Mouse (Mus musculus): ENCODE measurements around the gene Ppp1r26. TPM values are rescaled to one million over a fixed set of nuclear protein-coding genes. Genes with fewer than 3 reads are reported as not detected.

Ppp1r26 gene
- polyA plus RNA-seq, 1 experiment from 2014 or later, result 5.1 TPM

DNA sequence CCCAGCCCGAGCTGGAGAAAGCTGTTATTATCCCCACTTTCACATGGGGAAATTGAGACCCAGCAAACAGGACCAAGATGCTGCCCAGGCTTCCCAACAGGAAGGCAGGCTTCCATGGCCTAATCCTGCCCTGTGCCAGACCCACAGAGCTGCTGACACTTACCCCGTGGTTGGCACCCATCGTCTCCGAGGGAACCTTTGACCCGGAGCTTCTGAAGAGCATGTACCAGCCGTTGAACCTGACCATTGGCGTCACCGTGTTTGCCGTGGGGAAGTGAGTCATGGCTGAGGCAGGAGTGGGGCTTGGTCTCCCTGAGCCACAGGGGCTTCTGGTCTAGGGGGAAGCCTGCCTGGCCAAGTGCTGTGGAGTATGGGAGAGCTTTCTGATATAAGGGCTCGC, 56.4 kb downstream of the Ppp1r26 start:
- H3K9me3 ChIP-seq (replicated peaks), result no peaks in the 10 kb centered on the region
- 80% methylated on average over 10 of the region's 10 CpGs for WGBS
- H3K4me1 ChIP-seq (replicated peaks), result no peaks in the 10 kb centered on the region
- no peak overlapping the region for H3K9ac ChIP-seq
- H3K4me2 ChIP-seq, result no peak overlapping the region
- no peak for ATAC-seq (ENCODE audit: insufficient number of reproducible peaks, low FRiP score)
- H3K4me3 ChIP-seq, result no peak overlapping the region
- H3K27ac ChIP-seq (ENCODE audit: poor library complexity, severe bottlenecking), result no peak overlapping the region
- no peaks in the 10 kb centered on the region for H3K36me3 ChIP-seq
- no peaks in the 10 kb centered on the region; the same call in 1 of the 2 replicates for H3K27me3 ChIP-seq (replicated peaks)

DNA sequence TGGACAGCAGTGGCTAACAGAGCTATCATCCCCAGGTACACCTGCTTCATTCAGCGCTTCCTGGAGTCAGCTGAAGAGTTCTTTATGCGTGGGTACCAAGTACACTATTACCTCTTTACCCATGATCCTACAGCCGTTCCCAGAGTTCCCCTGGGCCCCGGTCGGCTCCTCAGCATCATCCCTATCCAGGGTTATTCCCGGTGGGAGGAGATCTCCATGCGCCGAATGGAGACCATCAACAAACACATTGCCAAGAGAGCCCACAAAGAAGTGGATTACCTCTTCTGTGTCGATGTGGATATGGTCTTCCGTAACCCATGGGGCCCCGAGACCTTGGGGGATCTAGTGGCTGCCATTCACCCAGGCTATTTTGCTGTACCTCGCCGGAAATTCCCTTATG, 58.1 kb downstream of the Ppp1r26 start:
- Histone ChIP-seq H3K4me3 (no peak overlapping the region), H3K27ac (ENCODE audit: poor library complexity, severe bottlenecking) (no peak overlapping the region), H3K27me3 (replicated peaks) (peaks cover 2% of the 10 kb centered on the region; the same call in 1 of the 2 replicates), H3K9me3 (replicated peaks) (no peaks in the 10 kb centered on the region), H3K4me1 (replicated peaks) (no peaks in the 10 kb centered on the region), H3K4me2 (no peak overlapping the region), H3K36me3 (no peaks in the 10 kb centered on the region), H3K9ac (no peak overlapping the region)
- WGBS, result 84% methylated on average over 13 of the region's 13 CpGs
- no peak for ATAC-seq (ENCODE audit: insufficient number of reproducible peaks, low FRiP score)

Other genes starting within 250 kb of the Ppp1r26 start
- gene 1700007K13Rik, start 19.5 kb downstream of the Ppp1r26 start, polyA plus RNA-seq (2016; fragmentation: Nextera tagmentation; extraction: Ambion mirVana), result 0.29 and 0.49 TPM in 2 replicates
- gene Mrps2, start 21.3 kb downstream of the Ppp1r26 start, polyA plus RNA-seq (2016; fragmentation: Nextera tagmentation; extraction: Ambion mirVana), result 49.6 and 52.9 TPM in 2 replicates
- 0.28 and 0.41 TPM in 2 replicates for gene Gbgt1, start 50.1 kb downstream of the Ppp1r26 start, polyA plus RNA-seq (2016; fragmentation: Nextera tagmentation; extraction: Ambion mirVana)
- 0.82 TPM in 1 of 2 replicates, not detected in the other for gene Gm10134, start 59.3 kb downstream of the Ppp1r26 start, polyA plus RNA-seq (2016; fragmentation: Nextera tagmentation; extraction: Ambion mirVana)
- 21.1 and 22.1 TPM in 2 replicates for gene Ralgds, start 66.3 kb downstream of the Ppp1r26 start, polyA plus RNA-seq (2016; fragmentation: Nextera tagmentation; extraction: Ambion mirVana)
- not detected in 2 replicates for gene Cel, start 116.6 kb downstream of the Ppp1r26 start, polyA plus RNA-seq (2016; fragmentation: Nextera tagmentation; extraction: Ambion mirVana)
- 32.5 and 34.2 TPM in 2 replicates for gene Gtf3c5, start 137.0 kb downstream of the Ppp1r26 start, polyA plus RNA-seq (2016; fragmentation: Nextera tagmentation; extraction: Ambion mirVana)
- 3.9 and 5.6 TPM in 2 replicates for gene Gfi1b, start 175.2 kb downstream of the Ppp1r26 start, polyA plus RNA-seq (2016; fragmentation: Nextera tagmentation; extraction: Ambion mirVana)
- 16.7 and 17.6 TPM in 2 replicates for gene Tsc1, start 194.4 kb downstream of the Ppp1r26 start, polyA plus RNA-seq (2016; fragmentation: Nextera tagmentation; extraction: Ambion mirVana)

Measured in heart, embryonic 12.5 days (tissue).